Mouse (Mus musculus): Measurements from ENCODE around the gene Mmgt2. TPM values are rescaled to one million over a fixed set of nuclear protein-coding genes. Genes with fewer than 3 reads are reported as not detected.

Mmgt2 gene
- 38.5 and 43.8 TPM in 2 replicates for polyA plus RNA-seq (2014; fragmentation: Nextera tagmentation; extraction: Ambion mirVana)

DNA sequence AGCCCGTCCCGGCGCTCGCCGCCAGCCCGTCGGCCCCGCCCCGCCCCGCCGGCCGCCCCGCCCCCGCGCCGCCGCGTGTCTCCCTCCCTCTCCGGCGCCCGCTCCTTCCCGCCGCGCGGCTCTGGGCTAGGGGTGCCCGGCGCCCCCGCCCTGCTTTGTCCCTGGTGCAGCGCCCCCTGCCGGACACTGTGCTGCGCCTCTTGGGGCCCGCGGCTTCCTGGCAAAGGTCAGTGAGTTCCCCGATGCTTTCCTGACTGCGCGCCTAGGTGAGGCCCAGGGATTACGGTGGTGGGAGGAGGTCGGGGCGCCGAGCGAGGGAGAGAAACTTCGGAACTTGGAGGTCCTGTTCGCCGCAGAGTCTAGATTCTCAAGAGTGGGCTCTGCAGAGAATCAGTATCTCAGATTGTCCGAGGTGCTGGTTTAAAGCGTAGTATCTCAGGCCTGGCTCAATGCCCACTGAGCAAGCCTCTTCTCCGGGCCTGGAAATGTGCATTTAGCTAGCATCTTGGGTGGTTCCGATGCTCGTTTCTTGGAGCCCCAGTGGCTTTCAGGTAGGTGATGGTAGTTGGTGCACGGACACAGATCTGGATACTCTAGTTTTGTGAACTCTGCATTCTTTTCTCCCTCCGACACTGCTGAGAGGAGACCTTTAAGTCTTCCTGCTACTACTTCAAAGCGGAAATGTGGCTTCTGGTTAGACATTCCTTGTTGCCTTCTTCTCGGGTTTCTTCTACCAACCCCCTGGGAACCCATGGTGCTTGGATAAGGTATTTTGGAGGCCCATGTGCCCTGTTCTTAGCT, at the start of gene Mmgt2:
TSS of gene Mmgt2 (plus strand) at position 74 of the 801 bp plus-strand sequence.
- ATAC-seq (ENCODE audit: low FRiP score) (peak; percentile 94), DNase-seq (ENCODE audit: low spot score, missing footprints) (peak; percentile 100)
- H3K9me3 ChIP-seq (ENCODE audit: control insufficient read depth, low read length), result no peaks in the 10 kb centered on the region
- peaks cover 31% of the 10 kb centered on the region for H3K4me1 ChIP-seq (ENCODE audit: control insufficient read depth, insufficient read depth, low read length)
- H3K4me2 ChIP-seq, result peak within 1 kb of the TSS; percentile 99
- H3K36me3 ChIP-seq (ENCODE audit: control insufficient read depth, insufficient read depth, low read length), result no peaks in the 10 kb centered on the region
- peak within 1 kb of the TSS; percentile 86 for H3K9ac ChIP-seq (ENCODE audit: low read length)
- peak within 1 kb of the TSS; percentile 44 for H3K27ac ChIP-seq (ENCODE audit: low read depth, low read length)
- peak within 1 kb of the TSS; percentile 71 for H3K4me3 ChIP-seq (ENCODE audit: low read depth, low read length)
- under 1% methylated on average over 32 of the region's 53 CpGs for WGBS
- no peaks in the 10 kb centered on the region for H3K27me3 ChIP-seq (ENCODE audit: control insufficient read depth, insufficient read depth, low read length)

DNA sequence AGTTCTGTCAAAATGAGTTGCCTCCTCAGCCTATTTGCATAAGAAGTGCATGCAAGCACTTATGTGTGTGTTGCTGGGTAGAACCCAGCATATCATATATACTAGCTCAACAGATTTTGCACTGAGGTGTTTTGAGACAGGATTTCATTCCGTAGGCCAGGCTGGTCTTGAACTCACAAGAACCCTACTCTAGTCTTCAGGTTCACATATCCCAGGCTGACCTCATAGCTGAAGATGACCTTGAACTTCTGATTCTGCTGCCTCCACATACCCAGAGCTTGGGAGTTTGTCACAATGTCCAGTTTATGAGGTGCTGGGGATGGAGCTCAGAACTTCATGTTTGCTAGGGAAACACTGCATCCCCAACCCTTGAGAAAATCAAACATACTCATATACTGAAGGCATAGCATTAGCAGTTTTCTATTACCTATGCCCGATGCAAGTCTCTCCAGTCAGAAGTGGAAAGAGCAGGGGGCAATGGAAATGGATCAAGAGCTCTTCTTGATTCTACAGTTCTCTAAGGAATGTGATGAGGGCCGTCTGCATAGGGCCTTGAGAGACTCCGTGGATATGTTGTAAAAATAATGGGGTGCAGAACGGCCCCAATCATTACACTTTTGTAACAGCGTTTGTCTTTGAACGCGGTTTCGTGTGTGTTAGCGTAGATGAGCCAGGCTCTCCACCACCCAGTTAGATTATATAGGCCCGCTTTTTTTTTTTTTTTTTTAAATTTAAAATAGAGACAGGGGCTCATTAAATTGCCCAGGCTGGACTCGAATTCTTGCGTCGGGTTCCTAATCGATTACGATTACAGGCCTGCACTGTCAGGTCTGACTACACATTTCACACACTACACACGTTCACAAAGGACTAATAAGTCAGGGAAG, 46.5 kb upstream of the Mmgt2 start:
- ATAC-seq (ENCODE audit: low FRiP score), result no peak
- WGBS, result 14% methylated on average over 17 of the region's 17 CpGs

DNA sequence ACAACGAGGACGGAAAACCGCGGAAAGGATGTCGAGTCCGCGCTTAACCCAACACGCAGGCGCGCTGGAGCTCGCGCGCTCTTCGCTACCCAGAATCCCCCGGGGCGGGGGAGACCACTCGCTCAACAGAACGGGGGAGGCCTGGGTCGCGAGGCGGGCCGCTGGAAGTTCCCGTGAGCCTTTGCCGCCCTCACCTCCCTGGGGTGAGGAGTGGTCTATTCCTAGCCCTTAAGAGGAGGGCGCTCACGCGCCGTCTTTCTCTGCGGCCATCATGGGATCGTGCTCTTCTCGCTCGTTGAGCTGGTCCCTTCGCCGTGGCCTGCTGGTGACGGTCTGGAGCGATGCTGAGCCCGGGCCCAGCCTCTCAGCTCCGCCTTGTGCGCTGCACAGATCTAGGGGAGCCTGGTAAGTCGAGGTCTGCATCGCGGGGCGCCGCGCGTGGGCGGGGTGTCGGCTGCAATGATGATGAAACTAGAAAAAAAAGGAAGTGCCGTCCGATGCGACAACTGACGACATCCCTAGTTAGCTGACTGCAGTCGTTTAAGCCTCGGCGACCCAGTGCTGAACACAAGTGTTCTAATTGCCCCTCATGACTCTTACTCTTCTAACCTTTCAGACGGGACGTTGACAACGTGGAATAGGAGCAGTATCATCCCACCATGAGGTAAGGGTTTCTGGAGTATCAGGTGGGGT, 45.7 kb upstream of the Mmgt2 start:
- peak; percentile 99 for DNase-seq (ENCODE audit: low spot score, missing footprints)
- peaks cover 22% of the 10 kb centered on the region for H3K4me1 ChIP-seq (ENCODE audit: control insufficient read depth, insufficient read depth, low read length)
- 1% methylated on average over 58 of the region's 58 CpGs for WGBS

More for the DNA sequence above, 46.5 kb upstream of the Mmgt2 start:
- Histone ChIP-seq H3K4me3 (ENCODE audit: low read depth, low read length) (peak overlapping the region; percentile 92), H3K27ac (ENCODE audit: low read depth, low read length) (peak overlapping the region; percentile 74), H3K4me2 (peak overlapping the region; percentile 45), H3K27me3 (ENCODE audit: control insufficient read depth, insufficient read depth, low read length) (no peaks in the 10 kb centered on the region), H3K9ac (ENCODE audit: low read length) (peak overlapping the region; percentile 71), H3K4me1 (ENCODE audit: control insufficient read depth, insufficient read depth, low read length) (peaks cover 22% of the 10 kb centered on the region), H3K9me3 (ENCODE audit: control insufficient read depth, low read length) (no peaks in the 10 kb centered on the region), H3K36me3 (ENCODE audit: control insufficient read depth, insufficient read depth, low read length) (peaks cover 24% of the 10 kb centered on the region)
- peak; percentile 83 for DNase-seq (ENCODE audit: low spot score, missing footprints)

DNA sequence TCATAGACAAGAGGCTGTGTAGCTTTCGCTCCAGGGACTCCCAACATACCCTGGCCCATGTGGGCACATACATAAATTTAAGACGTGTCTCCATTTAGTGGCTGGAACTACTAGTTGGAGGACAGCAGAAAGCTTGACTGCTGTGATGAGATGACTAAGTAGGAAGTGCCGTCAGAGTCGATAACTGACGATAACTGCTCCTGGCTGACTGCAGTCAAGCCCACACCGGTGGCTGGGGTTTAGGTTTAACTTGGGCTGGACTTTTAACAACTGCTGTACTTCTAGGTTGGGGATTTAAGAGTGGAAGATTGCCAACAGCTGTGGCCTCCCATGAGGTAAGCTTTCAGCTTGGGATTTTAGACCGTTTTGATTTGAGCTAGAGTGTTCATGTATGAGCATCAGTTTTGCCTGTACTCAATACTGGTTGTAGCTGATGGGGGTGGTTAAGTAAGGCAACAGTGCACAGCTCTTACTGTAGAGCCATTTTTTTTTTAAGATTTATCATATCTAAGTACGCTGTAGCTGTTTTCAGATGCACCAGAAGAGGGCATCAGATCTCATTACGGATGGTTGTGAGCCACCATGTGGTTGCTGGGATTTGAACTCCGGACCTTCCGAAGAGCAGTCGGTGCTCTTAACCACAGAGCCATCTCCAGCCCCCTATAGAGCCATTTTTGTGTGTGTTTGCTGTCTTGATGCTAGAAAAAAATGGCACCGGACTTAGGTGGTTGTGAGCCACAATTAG, 45.0 kb upstream of the Mmgt2 start:
- DNase-seq (ENCODE audit: low spot score, missing footprints) (peak; percentile 92), ATAC-seq (ENCODE audit: low FRiP score) (peak; percentile 0; the same call in 1 of the 2 replicates)
- H3K4me1 ChIP-seq (ENCODE audit: control insufficient read depth, insufficient read depth, low read length), result peaks cover 22% of the 10 kb centered on the region
- H3K4me2 ChIP-seq, result peak overlapping the region; percentile 87
- H3K9me3 ChIP-seq (ENCODE audit: control insufficient read depth, low read length), result no peaks in the 10 kb centered on the region
- peaks cover 29% of the 10 kb centered on the region for H3K36me3 ChIP-seq (ENCODE audit: control insufficient read depth, insufficient read depth, low read length)
- peak overlapping the region; percentile 98 for H3K9ac ChIP-seq (ENCODE audit: low read length)
- H3K4me3 ChIP-seq (ENCODE audit: low read depth, low read length), result peak overlapping the region; percentile 92
- H3K27ac ChIP-seq (ENCODE audit: low read depth, low read length), result peak overlapping the region; percentile 75
- no peaks in the 10 kb centered on the region for H3K27me3 ChIP-seq (ENCODE audit: control insufficient read depth, insufficient read depth, low read length)
- under 1% methylated on average over 13 of the region's 13 CpGs for WGBS

More for the DNA sequence above, 45.7 kb upstream of the Mmgt2 start:
- ATAC-seq (ENCODE audit: low FRiP score), result peak; percentile 93
- H3K9me3 ChIP-seq (ENCODE audit: control insufficient read depth, low read length), result no peaks in the 10 kb centered on the region
- peak overlapping the region; percentile 87 for H3K4me2 ChIP-seq
- peak overlapping the region; percentile 98 for H3K9ac ChIP-seq (ENCODE audit: low read length)
- peak overlapping the region; percentile 92 for H3K4me3 ChIP-seq (ENCODE audit: low read depth, low read length)
- peaks cover 29% of the 10 kb centered on the region for H3K36me3 ChIP-seq (ENCODE audit: control insufficient read depth, insufficient read depth, low read length)
- H3K27ac ChIP-seq (ENCODE audit: low read depth, low read length), result peak overlapping the region; percentile 75
- H3K27me3 ChIP-seq (ENCODE audit: control insufficient read depth, insufficient read depth, low read length), result no peaks in the 10 kb centered on the region

DNA sequence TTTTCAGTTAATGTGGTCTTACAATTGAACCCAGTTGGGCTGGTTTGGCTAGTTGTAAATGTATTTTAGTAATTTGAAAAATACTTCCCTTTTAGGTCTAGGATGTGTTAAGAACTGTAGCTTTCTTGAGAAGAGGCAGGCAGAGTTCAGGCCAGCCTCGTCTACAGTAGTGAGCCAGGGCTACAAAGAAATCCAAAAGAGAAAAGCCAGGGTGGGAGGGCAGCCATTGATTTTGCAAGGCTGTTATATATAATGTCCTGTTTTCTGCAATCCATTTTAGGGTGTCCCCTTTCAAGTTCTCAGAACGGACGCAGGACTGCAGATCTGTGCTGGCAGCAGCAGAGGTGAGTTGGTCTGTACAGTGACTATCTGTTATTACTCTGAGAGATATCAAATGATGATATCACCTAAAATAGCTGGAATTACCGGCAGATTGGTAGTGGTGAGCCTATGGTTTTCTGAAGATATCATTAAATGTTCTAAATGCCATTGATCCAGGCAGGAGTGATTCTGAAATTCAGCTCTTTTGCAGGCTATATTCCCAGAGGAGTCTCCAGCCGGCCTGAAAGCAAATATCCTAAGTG, 44.2 kb upstream of the Mmgt2 start:
- ATAC-seq (ENCODE audit: low FRiP score), result no peak
- Histone ChIP-seq H3K4me3 (ENCODE audit: low read depth, low read length) (peak overlapping the region; percentile 92), H3K9me3 (ENCODE audit: control insufficient read depth, low read length) (no peaks in the 10 kb centered on the region), H3K27me3 (ENCODE audit: control insufficient read depth, insufficient read depth, low read length) (no peaks in the 10 kb centered on the region), H3K4me2 (peak overlapping the region; percentile 87), H3K36me3 (ENCODE audit: control insufficient read depth, insufficient read depth, low read length) (peaks cover 31% of the 10 kb centered on the region), H3K9ac (ENCODE audit: low read length) (peak overlapping the region; percentile 98), H3K27ac (ENCODE audit: low read depth, low read length) (no peak overlapping the region), H3K4me1 (ENCODE audit: control insufficient read depth, insufficient read depth, low read length) (peaks cover 22% of the 10 kb centered on the region)
- DNase-seq (ENCODE audit: low spot score, missing footprints), result peak; percentile 82
- WGBS, result 23% methylated on average over 5 of the region's 5 CpGs

DNA sequence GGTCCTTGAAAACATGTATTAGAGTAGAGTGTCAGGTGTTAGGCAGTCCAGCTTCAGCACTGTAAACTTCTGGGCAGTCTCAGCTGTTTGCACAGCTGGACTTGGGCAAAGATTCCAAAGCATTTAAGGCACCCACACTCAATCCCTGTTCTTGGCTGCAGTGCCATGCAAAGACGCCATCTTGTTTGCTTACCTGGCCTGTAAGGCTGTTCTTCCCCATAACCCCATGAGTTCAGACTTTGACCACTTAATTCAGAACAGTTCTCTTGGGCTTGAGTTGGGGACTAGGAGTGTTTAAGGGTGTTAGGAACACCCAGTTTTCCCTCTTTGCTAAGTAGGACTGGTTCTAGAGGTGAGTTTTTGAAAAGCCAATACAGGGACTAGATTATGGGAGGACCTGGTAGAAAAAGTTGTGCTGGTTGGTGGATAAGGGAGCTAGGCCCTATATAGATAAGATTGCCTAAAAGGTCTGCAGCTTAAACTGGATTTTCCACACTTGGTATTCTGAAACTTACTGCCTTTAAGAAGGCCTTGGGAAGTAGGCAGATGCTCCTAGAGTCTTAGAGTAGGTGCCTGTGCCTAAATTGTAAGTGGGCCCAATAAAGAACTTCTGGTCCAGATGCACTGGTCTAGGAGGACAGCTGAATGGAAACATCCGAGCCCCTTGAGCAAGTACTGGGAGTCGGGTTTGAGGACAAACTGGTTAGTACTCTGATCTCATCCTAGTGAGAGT, 43.4 kb upstream of the Mmgt2 start:
- Histone ChIP-seq H3K4me1 (ENCODE audit: control insufficient read depth, insufficient read depth, low read length) (peaks cover 22% of the 10 kb centered on the region), H3K27me3 (ENCODE audit: control insufficient read depth, insufficient read depth, low read length) (no peaks in the 10 kb centered on the region), H3K4me3 (ENCODE audit: low read depth, low read length) (peak overlapping the region; percentile 92), H3K36me3 (ENCODE audit: control insufficient read depth, insufficient read depth, low read length) (peaks cover 31% of the 10 kb centered on the region), H3K9ac (ENCODE audit: low read length) (peak overlapping the region; percentile 98), H3K9me3 (ENCODE audit: control insufficient read depth, low read length) (no peaks in the 10 kb centered on the region), H3K27ac (ENCODE audit: low read depth, low read length) (peak overlapping the region; percentile 18; the same call in 1 of the 2 replicates), H3K4me2 (peak overlapping the region; percentile 87)
- WGBS, result 29% methylated on average over 3 of the region's 3 CpGs
- peak; percentile 84 for DNase-seq (ENCODE audit: low spot score, missing footprints)
- ATAC-seq (ENCODE audit: low FRiP score), result no peak

DNA sequence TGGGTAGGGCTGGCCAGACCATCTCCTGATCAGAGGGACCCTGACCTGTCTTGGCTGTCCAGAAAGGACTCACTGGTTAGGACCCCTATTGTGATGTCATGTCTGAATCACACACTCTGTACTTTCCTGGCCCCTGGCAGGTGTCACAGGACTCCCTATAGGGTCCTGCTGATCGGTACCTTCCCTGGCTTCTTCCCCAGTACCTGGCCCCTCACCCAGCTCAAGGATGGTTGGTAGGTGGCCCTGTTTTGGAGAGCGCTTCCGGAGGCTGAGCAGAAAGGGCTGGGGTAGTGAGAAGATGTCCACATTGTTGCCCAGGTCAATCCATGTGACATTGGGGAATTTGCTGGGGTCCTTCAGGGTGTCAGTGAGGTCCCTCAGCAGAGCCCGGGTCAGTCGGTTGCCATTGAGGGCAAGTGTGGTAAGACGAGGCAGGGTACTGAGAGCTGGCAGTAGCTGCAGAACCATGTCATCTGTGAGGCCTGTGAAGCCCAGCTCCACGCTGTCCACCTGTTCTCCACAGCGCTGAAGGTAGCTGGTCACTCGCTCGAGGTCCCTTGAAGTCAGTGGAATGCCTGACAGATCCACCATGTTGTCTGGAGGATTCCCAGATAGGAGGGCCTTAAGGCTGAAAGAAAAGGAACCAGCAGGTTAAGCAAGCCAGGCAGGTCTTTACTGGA, 42.7 kb upstream of the Mmgt2 start:
- Histone ChIP-seq H3K9ac (ENCODE audit: low read length) (peak overlapping the region; percentile 98), H3K4me3 (ENCODE audit: low read depth, low read length) (peak overlapping the region; percentile 10; the same call in 1 of the 2 replicates), H3K4me2 (peak overlapping the region; percentile 12; the same call in 1 of the 2 replicates), H3K36me3 (ENCODE audit: control insufficient read depth, insufficient read depth, low read length) (peaks cover 36% of the 10 kb centered on the region), H3K27me3 (ENCODE audit: control insufficient read depth, insufficient read depth, low read length) (no peaks in the 10 kb centered on the region), H3K4me1 (ENCODE audit: control insufficient read depth, insufficient read depth, low read length) (peaks cover 22% of the 10 kb centered on the region), H3K27ac (ENCODE audit: low read depth, low read length) (no peak overlapping the region; the same call in 1 of the 2 replicates), H3K9me3 (ENCODE audit: control insufficient read depth, low read length) (no peaks in the 10 kb centered on the region)
- DNase-seq (ENCODE audit: low spot score, missing footprints) (peak; percentile 88), ATAC-seq (ENCODE audit: low FRiP score) (no peak)
- WGBS, result 46% methylated on average over 10 of the region's 10 CpGs

Measured in midbrain, embryonic 11.5 days (tissue).